Mouse (Mus musculus): ENCODE data around the gene Rb1.

DNA sequence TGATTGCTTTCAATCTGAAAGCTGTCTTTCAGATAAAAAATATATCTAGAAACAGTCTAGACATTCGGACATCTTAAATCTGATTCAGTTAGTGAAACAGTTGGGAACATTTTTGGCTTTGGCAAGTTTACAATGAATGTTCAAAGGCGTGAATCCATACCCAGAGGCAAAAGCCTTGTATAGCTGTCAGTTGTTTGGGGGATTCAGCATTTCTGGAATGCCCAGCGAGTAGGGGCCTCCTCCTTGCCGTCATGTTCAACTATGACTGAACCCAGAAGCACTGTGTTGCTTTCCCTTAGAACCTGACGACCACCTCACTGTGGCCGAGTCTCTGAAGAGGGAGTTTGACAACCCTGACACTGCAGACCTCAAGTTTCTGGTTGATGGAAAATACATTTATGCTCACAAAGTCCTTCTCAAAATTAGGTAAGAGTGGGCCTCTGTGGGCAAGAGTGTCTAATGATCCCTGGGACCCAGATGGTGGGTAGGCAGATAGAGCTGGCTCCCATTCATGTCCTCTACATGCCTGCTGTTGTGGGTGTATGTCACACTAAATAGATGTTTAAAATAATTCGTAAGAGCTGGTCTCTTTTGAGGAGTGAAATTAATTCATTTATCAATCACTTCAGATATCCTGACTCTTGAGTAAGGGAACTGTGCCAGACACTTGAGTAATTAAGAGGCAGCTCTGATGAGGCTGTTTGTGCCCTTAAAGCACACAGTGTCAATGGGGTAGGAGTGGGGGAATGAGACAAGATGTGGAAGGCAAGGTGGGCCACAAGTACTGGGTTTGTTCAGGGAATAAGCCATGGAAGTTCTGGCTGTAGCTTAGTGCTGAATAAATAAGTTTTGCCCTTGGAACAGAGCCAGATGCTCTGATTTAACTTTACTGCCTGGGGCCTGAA is 151.3 kb downstream of the Rb1 start:
- TF ChIP-seq CTCF (IDR thresholded peaks at IDR 0.05; ENCODE audit: low read depth) (no peak), EP300 (optimal IDR thresholded peaks at IDR 0.05) (no peak)

Data from stomach, postnatal 0 days (tissue).